Mouse (Mus musculus): ENCODE measurements around the gene Matn4. TPM values are rescaled to one million over a fixed set of nuclear protein-coding genes. Genes with fewer than 3 reads are reported as not detected.

The Matn4 gene
- not detected in 2 replicates for total RNA-seq (2015)
- not detected in 2 replicates for total RNA-seq (2017)

DNA sequence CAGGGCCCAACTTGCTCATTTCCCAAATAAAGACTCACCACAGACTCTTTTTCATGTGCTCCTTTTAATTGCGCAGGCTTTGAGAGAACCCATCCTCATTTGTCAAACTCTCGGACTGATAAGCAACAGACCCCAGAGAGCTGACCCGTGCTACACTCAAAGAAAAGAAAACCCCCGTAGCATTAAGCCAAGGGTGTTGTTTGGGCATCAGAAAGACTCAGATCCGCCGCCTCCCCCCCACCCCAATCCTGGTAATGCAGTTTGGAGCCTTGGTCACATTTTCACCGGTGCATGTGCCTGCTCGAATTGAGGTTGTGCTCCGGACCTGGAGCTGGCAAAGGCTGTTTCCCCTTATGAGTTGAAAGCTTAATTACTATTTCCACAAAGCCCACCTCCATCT, at the start of gene Matn4:
Matn4 (minus strand) TSS at position 101 of the 400 bp plus-strand sequence.
- no peak for ATAC-seq (replicated peaks; ENCODE audit: poor library complexity)

DNA sequence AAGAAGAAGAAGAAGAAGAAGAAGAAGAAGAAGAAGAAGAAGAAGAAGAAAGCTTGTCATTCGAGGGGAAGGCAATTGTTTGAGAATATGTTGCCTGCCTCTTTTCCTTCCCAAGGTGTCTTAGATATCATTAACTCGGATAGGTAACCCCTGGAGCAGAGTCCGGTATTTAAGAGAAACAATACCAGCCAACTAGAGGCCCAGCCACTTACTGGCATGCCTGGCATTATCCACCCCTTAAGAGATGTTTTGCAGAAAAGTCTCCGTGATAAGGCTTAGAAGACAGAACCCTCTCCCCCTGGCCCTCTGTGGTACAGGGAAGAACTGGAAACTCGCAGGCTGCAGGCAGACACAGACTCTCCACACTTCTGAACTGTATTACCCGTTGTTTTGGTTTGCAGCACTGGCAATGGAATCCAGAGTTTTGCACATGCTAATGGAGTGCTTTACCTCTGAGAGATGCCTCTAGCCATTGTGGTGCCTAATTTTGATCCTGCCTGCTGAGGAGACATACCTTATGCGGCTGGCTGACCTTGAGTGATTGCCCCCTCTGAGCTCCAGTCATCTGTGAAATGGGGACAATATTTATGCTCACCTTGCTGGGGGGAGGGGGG, 49.0 kb upstream of the Matn4 start:
- ATAC-seq (replicated peaks; ENCODE audit: poor library complexity), result no peak

DNA sequence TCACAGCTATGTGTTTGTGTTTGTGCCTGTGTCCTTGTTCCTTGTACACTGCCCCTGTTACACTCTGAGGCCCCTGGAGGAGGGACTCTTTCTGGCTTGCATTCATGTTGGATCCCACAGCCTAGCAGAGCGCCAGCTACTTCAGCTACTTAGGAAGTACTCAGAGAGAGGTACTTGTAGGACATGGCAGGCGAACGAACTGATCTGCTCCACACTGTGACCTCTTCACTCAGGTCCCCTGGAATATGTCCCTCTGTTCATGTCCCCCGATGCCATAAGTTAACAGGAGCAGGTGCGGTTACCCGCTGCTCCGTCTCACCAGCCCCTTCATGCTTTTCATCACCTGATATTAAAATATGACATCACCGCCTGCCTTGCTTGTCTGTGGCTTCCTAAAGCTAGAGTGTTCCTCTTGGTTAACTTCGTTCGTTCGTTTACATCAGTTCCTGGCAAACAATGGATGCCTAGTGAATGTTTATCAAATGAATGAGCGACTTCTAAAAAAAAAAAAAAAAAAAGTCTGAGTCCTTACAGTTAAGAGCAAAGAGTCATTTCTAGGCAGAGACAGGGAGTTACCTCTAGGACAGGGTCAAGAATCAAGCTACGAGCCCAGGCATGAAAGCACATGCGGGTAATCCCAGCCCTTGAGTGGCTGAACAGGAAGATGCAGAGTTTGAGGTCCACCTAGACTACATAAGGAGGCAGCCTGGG, 48.2 kb upstream of the Matn4 start:
- no peak for ATAC-seq (replicated peaks; ENCODE audit: poor library complexity)

DNA sequence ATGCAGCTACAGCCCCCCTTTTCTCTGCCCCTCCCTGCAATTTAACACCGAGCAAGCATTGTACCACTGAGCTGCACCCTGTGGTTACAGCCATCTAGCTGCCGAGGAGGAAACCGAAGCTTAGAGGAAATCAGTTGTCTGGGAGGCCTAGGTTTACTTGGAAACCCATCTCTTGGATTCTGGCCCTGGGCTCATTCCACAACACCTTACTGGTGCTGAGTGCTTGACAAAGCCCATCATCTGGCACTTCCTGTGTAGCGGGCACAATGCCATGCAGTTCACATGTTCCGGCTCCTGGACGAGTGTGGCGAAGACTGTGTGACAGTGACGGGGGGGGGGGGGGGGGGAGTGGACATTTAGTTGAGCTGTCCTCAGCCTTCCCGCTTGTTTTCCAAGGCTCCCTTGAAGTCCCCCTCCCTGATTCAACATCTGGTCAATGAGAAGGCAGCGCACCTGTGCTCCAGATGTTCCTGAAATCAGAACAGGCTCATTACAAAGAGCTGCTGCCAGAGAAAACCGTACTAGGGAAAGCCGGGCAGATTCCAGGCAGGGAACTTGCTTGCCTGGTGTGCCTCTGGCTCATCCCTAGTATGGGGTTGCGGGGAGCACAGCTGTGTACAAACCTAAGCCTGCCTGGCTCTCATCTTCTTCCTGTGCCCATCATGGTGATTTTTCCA, 47.2 kb upstream of the Matn4 start:
- ATAC-seq (replicated peaks; ENCODE audit: poor library complexity), result no peak

DNA sequence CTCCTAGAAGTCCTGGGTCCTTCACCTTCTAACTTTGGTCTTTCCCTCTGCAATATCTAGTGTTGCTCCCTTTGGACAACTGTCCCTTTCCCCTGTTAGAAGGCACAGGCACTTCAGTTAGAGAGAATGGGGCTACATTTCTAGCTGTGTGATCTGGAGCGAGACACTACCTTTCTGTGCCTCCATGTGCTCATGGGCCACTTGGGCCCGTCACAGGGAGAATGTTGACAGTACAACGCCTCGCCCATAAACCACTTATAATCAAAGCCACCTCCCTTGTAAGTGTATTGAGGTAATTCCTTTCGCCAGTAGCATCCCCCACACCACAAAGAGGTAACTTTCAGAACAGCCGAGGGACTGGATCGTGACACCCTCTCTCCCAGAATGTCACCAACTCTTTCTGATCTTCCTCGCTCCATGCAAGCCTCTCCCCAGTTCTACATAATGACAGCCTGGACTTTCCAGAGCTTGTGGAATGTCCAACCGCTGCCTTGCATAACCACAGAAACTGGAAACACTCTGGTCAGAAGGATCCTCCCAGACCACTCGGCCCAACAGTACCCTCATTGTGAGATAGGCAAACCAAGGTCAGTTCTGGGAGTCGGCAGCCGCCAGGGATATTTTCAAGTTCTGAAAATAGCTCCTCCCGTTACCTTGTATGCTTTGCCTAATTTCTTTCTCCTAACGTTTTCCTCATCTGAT, 44.5 kb upstream of the Matn4 start:
- ATAC-seq (replicated peaks; ENCODE audit: poor library complexity), result no peak

DNA sequence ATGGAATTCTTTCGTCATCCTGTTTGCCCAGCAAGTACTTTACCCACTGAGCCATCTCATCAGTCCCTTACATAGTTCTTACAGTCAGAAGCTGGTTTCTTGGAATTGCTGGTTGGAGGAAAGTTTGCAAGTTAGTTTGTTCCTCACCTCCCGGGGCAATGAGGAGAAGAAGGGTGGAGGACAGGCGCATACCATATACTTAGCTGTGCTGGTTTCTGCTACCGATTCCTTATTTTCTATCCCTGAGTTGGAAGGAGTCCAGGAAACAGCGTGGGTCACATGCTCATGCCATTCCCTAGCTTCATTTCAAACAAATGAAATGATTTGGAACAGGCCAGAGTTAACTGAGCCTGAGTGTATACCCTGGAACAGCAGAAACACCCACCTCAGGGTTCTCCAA, 44.0 kb upstream of the Matn4 start:
- no peak for ATAC-seq (replicated peaks; ENCODE audit: poor library complexity)

DNA sequence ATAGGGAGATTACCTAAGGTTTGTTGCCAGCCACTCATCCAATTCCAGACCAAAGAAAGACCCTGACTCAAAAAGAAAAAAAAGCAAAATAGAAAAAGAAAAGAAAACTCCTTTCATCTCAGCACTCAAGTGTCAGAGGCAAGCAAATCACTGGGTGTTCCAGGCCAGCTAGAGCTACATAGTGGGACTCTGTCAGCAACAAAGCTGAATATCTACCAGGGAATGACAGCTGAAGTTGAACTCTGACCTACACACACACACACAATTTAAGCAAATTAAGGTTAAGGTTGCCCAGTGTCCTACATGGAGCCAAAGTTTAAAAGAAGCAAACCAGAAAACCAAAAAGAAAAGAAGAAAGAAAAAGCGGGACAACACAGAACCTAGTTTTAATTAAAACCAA, 43.2 kb upstream of the Matn4 start:
- no peak for ATAC-seq (replicated peaks; ENCODE audit: poor library complexity)

DNA sequence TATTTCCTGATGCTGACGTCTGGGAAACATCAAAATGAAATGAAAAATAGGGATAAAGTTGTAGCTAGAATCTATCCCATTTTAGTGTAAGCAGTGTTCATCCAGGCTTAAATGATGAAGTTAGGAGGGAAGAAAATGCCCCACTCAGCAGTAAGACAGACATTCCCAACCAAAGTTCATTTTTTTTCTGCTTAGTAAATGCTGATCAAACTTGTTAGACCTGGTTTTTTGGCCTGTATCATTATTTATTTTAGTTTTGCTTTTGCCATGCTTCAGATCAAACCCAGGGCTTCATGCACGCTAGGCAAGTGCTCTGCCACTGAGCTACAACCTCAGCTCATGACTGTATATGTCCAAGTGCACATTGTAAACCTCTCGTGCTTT, 41.1 kb upstream of the Matn4 start:
- ATAC-seq (replicated peaks; ENCODE audit: poor library complexity), result no peak

DNA sequence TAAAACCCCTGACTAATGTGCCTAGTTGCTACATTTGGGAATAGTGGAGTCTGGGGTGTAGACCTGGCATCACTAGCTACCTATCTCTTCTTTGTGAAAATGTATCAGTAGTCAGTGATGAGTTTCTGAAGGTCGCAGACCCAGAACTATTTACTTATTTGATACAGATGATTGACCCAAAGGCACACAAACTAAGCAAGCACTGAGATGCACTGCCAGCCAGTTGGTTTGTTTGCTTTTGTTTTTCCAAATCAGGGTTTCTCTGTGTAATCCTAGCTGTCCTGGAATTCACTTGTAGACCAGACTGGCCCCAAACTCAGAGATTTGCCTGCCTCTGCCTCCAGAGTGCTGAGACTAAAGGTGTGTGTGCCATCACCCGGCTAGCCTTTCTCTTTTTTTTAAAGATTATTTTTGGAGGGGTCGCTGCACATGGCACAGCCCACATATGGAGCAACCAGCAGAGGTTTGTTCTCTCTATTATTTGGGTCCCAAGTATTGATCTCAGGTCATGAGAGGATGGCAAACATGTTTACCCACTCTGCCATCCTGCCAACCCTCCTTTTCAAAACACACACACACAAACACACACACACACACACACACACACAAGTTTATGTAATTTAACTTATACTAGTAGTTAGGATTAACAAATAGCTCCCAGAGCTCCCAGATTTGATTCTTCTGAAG, 40.6 kb upstream of the Matn4 start:
- ATAC-seq (replicated peaks; ENCODE audit: poor library complexity), result no peak

DNA sequence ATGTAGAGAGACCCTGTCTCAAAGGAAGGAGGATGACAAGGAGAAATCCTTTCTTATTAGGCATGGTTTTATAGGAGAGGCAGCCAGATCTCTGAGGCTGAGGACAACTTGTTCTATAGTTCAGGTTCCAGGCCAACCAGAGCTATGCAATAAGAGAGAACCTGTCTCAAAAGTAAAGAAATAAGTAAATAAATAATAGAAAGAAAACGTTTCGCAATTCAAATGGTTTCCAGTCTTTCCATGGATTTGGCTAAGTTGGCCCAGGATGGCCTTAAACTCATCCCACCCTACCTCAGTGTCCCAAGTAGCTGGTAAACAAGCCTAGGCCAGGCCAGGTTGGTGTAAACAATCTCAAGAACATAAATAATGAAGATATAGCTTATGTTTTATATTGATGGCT, 39.7 kb upstream of the Matn4 start:
- no peak for ATAC-seq (replicated peaks; ENCODE audit: poor library complexity)

DNA sequence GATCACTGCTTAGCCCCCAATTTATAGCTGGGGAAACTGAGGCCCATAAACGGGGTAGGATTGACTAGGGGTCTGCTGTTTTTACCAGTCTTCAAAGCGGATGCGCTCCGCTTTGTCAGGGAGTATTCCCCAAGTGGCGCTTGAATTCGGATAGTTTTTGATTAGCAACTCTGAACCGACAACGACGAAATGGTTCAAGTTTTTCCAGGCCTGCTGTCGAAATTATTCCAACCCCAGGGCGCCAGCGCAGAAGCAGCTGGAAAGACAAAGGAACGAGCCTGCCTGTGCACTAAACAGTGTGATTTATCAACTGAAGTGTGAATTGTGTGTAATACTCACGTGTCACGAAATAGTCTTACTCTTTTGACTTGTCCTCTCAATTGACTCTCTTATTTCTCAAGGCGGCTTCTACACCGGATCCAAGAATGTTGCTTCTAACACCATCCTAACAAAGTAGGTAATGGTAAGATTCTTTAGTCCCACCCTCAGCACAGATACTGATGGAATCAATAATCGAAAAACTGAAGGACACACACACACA, 38.6 kb upstream of the Matn4 start, which contains the start of gene Sdc4:
Sdc4 (minus strand) TSS at position 428 of the 541 bp plus-strand sequence.
- no peak for ATAC-seq (replicated peaks; ENCODE audit: poor library complexity)

DNA sequence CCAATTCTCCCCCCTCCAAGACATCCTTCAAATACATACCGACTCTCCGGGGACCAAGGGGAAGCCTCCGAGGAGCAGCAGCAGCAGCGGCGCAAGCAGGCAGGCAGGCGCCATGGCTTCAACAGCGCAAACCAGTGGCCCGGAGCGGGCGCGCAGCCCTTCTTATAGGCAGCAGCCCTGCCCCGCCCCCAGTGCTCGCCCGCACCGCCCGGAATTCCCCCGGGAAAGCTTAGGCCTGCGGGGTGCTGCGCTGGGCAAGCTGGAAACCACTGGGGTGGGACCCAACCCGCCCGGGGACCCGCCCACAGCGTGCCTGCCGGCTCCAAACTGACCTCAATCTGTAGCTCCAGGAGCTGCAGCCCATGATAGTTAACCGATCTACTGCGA, 38.1 kb upstream of the Matn4 start:
- 0 out of 2 replicates have a peak, but pooled peaks have one; percentile 24 for ATAC-seq (replicated peaks; ENCODE audit: poor library complexity)

DNA sequence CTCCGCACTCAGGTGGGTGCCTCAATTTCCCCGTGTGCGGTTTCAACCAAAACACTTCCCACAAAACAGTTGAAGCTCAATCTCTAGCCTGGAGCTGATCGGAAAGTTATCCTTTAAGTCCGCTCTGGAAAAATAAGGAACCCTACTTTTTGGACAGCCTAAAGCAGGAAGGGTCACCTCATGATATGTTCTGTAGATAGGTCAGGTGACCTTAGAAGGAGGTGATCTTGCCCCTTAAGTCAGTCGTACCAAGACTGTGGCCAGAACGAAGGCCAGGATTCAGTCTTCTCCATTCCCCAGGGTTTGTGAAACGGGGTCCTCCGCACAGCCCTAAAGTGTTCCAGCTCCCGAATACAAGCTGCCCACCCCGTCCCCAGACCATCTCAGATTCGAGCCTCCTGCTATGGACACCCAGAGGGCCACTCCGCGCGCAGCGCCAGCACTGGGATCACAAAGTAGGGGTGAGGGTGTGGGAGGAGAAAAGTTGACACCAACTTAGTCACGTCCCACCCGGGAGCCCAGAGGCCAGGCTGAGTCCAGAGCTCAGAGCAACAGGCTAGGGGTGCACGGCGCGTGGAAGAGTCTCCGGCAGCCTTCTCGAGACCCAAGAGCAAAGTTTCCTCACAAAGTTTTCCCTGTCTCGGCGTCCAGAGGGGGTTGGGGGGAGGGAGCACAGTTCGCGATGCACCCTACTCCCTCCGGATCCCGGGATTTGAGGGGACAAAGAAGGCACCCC, 37.5 kb upstream of the Matn4 start:
- ATAC-seq (replicated peaks; ENCODE audit: poor library complexity), result no peak

DNA sequence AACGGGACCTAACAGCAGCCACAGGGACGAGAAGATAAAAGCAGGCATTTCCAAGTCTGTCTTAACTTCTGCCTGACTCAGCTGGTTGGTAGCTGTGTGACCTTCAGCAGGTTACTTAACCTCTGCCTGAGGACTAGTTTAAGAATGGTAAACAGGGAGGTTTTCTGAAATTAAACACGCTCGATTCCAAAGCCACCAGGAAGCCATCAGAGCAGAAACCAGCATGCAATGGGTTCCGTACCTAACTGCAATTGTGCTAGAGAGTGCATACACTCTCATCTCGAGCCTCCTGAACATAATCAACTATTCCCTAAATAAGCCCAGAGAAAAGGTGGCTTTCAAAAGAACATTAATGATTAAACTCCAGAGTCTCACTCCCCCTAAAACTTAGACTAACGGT, 36.8 kb upstream of the Matn4 start:
- ATAC-seq (replicated peaks; ENCODE audit: poor library complexity), result no peak

DNA sequence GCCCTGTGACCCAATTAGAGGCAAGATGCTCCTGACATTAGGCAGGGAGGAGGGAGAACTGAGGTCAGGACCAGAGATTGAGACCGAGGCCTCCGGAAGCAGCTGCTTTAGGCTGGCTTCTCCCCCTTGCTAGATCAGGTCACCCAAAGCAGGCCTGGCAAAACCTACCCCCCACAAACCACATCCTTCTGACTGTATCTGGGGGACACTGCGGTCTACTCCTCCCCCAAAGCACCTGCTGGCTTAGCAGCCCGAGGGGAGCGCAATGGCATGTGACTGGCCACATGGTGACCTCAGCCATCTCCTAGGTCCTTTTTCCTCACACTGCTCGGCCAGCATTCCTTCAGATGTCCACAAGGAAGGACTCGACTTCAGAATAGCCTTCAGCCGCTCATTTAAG, 36.2 kb upstream of the Matn4 start:
- peak; percentile 87 for ATAC-seq (replicated peaks; ENCODE audit: poor library complexity)

DNA sequence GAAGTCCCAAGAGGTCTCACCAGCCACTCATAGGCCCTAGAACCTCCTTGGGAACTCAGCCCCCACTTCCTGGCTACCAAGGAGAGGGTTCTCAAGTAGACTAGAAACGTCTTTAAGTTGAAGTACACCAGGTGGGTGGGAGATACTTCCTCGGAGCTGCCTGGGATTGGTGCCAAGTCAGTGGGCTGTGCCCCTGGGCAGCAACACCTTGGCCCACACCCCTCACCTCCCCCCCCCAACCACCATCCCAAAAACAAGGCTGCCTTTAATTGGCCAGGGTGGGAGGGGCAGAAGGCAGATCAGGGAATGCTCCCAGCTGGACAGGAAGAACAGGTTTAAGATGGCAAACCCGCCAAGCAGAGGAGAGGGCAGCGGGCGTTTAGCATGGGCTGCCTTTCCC, 35.4 kb upstream of the Matn4 start:
- no peak for ATAC-seq (replicated peaks; ENCODE audit: poor library complexity)

DNA sequence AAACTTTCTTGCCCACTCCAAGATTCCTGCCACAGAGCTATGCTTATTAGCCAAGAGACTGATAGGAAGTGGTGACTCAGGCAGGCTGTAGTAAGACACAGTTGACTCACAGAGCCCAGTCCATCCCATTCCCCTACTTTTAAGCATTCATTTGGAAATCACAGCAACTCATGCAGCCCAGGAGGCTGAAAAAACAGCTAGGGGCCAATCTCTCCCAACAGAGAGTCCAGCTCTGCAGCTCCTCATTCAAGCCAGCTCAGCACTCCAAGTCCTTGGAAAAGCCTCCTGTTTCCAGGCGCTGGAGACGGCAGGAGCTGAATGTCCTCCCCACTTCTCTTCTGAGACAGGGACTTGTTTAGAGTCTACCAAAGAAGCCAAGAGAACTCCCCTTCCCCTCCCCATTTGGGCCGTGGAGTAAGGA, 34.1 kb upstream of the Matn4 start:
- ATAC-seq (replicated peaks; ENCODE audit: poor library complexity), result no peak

DNA sequence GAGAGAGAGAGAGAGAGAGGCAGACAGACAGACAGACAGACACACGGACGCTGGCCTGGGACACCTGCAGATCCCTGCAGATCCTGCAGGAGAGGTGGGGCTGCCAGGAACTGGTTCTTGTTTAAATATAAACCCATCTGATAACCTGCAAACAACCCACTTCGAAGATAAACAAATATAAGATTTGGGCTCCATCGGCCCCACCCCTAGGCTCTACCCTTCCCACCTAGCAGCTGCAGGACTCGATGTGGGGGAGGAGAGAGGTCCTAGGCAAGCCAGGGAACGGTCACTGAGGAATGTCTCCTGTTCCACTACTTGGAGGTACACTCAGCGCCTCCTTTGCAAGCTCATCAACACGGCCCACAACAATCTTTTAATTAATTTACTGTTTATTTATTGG, 33.3 kb upstream of the Matn4 start:
- no peak for ATAC-seq (replicated peaks; ENCODE audit: poor library complexity)

DNA sequence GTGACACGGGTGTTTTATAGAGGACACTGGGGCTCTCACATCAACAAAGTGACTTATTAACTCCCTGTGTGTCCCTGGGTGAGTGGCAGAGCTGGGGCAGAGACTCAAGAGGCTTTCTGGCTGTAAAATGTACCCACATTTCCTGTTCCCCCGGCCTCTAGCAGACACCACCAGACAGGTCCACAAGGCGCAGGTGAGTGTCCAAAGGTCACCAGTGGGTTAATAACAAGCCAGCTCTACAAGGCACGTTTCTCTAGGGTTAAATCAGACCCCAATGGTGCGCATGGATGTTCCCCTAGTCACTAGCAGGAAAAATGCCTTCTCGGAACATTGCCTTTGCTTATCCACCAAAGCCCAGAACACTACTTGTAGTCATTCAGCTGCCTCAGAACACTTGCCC, 32.8 kb upstream of the Matn4 start:
- ATAC-seq (replicated peaks; ENCODE audit: poor library complexity), result no peak

DNA sequence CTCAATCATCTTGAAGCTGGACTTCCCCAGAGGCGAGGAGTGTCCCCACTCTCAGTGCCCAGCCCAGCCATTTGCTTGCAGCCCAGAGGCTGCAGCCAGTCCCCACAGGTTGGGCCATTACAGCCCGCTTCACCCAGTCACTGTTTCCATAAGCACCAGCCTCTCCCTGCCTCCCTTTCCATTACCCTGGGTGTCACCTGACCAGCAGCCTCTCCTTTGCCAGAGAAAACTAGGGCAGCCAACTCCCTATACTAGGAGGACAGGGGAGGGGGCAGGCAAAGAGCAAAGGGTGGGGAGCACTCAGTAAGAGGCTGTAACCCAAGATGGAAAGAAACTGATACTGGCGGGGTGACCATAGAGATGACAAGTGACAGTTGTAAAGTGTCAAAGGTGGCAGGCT, 32.0 kb upstream of the Matn4 start:
- ATAC-seq (replicated peaks; ENCODE audit: poor library complexity), result no peak

Data from megakaryocyte progenitor cell, adult 5-6 weeks (primary cell).